In the genomic region with DNA sequence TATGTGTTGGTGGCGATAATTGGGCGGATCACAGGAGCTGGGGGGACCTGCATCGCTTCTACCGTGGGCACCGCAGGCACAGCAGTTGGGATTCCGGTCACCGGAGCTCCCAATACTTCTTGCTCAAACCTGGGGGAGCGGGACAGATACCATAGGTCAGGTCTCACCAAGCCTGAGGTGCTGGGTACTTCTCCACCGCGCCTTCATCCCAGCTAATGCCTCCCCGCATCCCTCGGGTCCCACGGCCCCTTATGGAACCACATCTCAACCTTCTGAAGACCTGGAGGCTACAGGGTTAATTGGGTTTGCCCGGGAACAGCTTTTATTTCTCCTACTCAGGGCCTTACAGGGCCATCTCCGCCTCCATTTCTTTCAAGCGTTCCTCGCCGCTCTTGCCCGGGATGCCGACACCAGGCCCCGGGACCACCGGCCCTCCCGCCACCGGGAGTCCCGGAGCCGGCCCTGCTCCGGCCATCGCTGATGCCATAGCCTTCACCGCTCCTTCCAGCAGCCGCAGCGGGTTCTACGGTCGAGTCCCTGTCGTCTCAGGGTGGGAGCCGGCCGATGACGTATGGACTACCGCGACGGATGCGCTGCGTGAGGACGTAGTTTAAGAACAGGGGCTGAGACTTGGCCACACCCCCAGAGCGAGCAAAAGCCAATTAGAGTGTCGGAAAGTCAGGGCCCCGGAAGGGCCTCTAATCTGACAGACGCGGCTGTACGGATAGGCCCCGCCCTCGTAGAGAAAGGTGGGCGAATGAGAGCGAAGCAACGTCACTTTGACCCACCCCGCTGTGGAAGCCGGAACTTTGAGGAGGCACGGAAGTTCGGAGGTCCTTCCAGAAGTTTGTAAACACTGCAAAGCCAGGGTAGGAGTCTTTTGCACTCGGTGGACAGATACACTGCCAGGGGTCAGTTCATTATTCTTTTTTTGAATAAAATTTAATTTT, we compare ENCODE assay signal across 8 mouse cellular contexts. TPM values are rescaled to one million over a fixed set of nuclear protein-coding genes. Genes with fewer than 3 reads are reported as not detected.
A peak's percentile ranks its signal among the peaks of the same experiment; 100 is the strongest.
DNase-seq lines count a peak whose midpoint lies in the region; ATAC-seq and TF ChIP-seq lines count a peak whose summit lies in the region.

Gene Rbm42, minus strand, starts transcription at position 727 of the 950 bp plus-strand sequence.

- no peaks in the 10 kb centered on the region for H3K27me3 ChIP-seq in CH12.LX (replicated peaks)
- H3K27me3 ChIP-seq in forebrain, embryonic 11.5 days (ENCODE audit: control insufficient read depth, insufficient read depth, low read length) = no peaks in the 10 kb centered on the region
- no peaks in the 10 kb centered on the region for H3K27me3 ChIP-seq in heart, embryonic 16.5 days (ENCODE audit: control insufficient read depth, insufficient read depth, low read length)
- H3K27me3 ChIP-seq in liver, embryonic 15.5 days = no peaks in the 10 kb centered on the region
- no peaks in the 10 kb centered on the region for H3K27me3 ChIP-seq in neural tube, embryonic 12.5 days (replicated peaks)

- H3K9me3 ChIP-seq in CH12.LX (replicated peaks; ENCODE audit: low read length) = no peaks in the 10 kb centered on the region
- no peaks in the 10 kb centered on the region for H3K9me3 ChIP-seq in forebrain, embryonic 11.5 days (ENCODE audit: control insufficient read depth, low read length)
- H3K9me3 ChIP-seq in heart, embryonic 16.5 days (replicated peaks; ENCODE audit: control insufficient read depth, low read length) = no peaks in the 10 kb centered on the region
- H3K9me3 ChIP-seq in liver, embryonic 15.5 days (replicated peaks) = no peaks in the 10 kb centered on the region
- no peaks in the 10 kb centered on the region for H3K9me3 ChIP-seq in neural tube, embryonic 12.5 days

- peaks cover 5 to 35% of the 10 kb centered on the region in 2 experiments for H3K4me1 ChIP-seq in CH12.LX (ENCODE audit: control insufficient read depth in 1 of 2, insufficient read depth in 2 of 2)
- H3K4me1 ChIP-seq in forebrain, embryonic 11.5 days (replicated peaks; ENCODE audit: control insufficient read depth, insufficient read depth, low read length) = peaks cover 3% of the 10 kb centered on the region
- peaks cover 9% of the 10 kb centered on the region for H3K4me1 ChIP-seq in heart, embryonic 16.5 days (ENCODE audit: control insufficient read depth, insufficient read depth, low read length)
- peaks cover 16% of the 10 kb centered on the region for H3K4me1 ChIP-seq in liver, embryonic 15.5 days (replicated peaks)
- peaks cover 13% of the 10 kb centered on the region for H3K4me1 ChIP-seq in neural tube, embryonic 12.5 days

- peak within 1 kb of the TSS; percentile 81 to 95 (median 91) for H3K4me3 ChIP-seq in CH12.LX (replicated peaks in 1 of 3; ENCODE audit: low read depth in 2 of 3, low read length in 2 of 3, poor library complexity in 1 of 3)
- H3K4me3 ChIP-seq in forebrain, embryonic 11.5 days (ENCODE audit: low read depth, low read length) = peak within 1 kb of the TSS; percentile 94
- H3K4me3 ChIP-seq in heart, embryonic 16.5 days (ENCODE audit: low read length) = peak within 1 kb of the TSS; percentile 88
- peak within 1 kb of the TSS; percentile 69 for H3K4me3 ChIP-seq in liver, embryonic 15.5 days (replicated peaks)
- H3K4me3 ChIP-seq in neural tube, embryonic 12.5 days = peak within 1 kb of the TSS; percentile 88

- DNase-seq in CH12.LX (ENCODE audit: extremely low read depth) = peak; percentile 100
- DNase-seq in c-Kit-positive CD71-positive TER-119-negative erythroid progenitor cells, embryonic 14.5 days (ENCODE audit: low read depth) = peak; percentile 99
- DNase-seq in forebrain, embryonic 11.5 days (ENCODE audit: low spot score) = peak; percentile 97
- peak; percentile 98 to 100 for DNase-seq in kidney, postnatal 36 days
- peak; percentile 99 for DNase-seq in telencephalon, adult 2 months (ENCODE audit: low read depth, low spot score)

- H3K36me3 ChIP-seq in CH12.LX (replicated peaks in 1 of 2; ENCODE audit: control insufficient read depth in 1 of 2, insufficient read depth in 1 of 2, low read length in 1 of 2) = peaks cover 53 to 71% of the 10 kb centered on the region in 2 experiments
- peaks cover 7% of the 10 kb centered on the region; the same call in 1 of the 2 replicates for H3K36me3 ChIP-seq in forebrain, embryonic 11.5 days (ENCODE audit: control insufficient read depth, insufficient read depth, low read length)
- peaks cover 34% of the 10 kb centered on the region for H3K36me3 ChIP-seq in heart, embryonic 16.5 days (ENCODE audit: control insufficient read depth, insufficient read depth)
- peaks cover 73% of the 10 kb centered on the region for H3K36me3 ChIP-seq in liver, embryonic 15.5 days (replicated peaks)
- peaks cover 57% of the 10 kb centered on the region for H3K36me3 ChIP-seq in neural tube, embryonic 12.5 days

- H3K79me2 ChIP-seq in CH12.LX (replicated peaks; ENCODE audit: control insufficient read depth, extremely low read depth, insufficient read depth, poor library complexity, severe bottlenecking) = peaks cover 10% of the 10 kb centered on the region

- no peak for TF ChIP-seq CTCF in CH12.LX (conservative IDR thresholded peaks at IDR 0.05 in 1 of 2, IDR thresholded peaks at IDR 0.05 in 1 of 2; ENCODE audit: low read depth in 2 of 2, low read length in 2 of 2)

- ATAC-seq in forebrain, embryonic 11.5 days (replicated peaks; ENCODE audit: low FRiP score) = peak; percentile 99
- peak; percentile 100 for ATAC-seq in heart, embryonic 16.5 days (replicated peaks; ENCODE audit: extremely low read depth, insufficient read depth, low FRiP score)
- peak; percentile 98 for ATAC-seq in liver, embryonic 15.5 days (ENCODE audit: insufficient read depth)
- peak; percentile 99 for ATAC-seq in neural tube, embryonic 12.5 days (ENCODE audit: low FRiP score, low read depth)

- peak within 1 kb of the TSS; percentile 79 for H3K4me2 ChIP-seq in CH12.LX (ENCODE audit: insufficient read depth, low read depth, poor library complexity, severe bottlenecking)
- H3K4me2 ChIP-seq in forebrain, embryonic 11.5 days (ENCODE audit: low read depth, low read length, severe bottlenecking) = peak within 1 kb of the TSS; percentile 89
- peak within 1 kb of the TSS; percentile 94 for H3K4me2 ChIP-seq in heart, embryonic 16.5 days (ENCODE audit: low read depth, low read length)
- peak within 1 kb of the TSS; percentile 82 for H3K4me2 ChIP-seq in liver, embryonic 15.5 days
- peak within 1 kb of the TSS; percentile 98 for H3K4me2 ChIP-seq in neural tube, embryonic 12.5 days (replicated peaks)

- H3K9ac ChIP-seq in CH12.LX (ENCODE audit: insufficient read depth, low read depth) = peak within 1 kb of the TSS; percentile 87
- peak within 1 kb of the TSS; percentile 91 for H3K9ac ChIP-seq in forebrain, embryonic 11.5 days (ENCODE audit: low read length)
- peak within 1 kb of the TSS; percentile 92 for H3K9ac ChIP-seq in heart, embryonic 16.5 days (ENCODE audit: low read length)
- H3K9ac ChIP-seq in liver, embryonic 15.5 days = peak within 1 kb of the TSS; percentile 77
- peak within 1 kb of the TSS; percentile 91 for H3K9ac ChIP-seq in neural tube, embryonic 12.5 days

- peak; percentile 81 for TF ChIP-seq POLR2A in CH12.LX (IDR thresholded peaks at IDR 0.05; ENCODE audit: low read depth, low read length)

- no peak for TF ChIP-seq EP300 in CH12.LX (IDR thresholded peaks at IDR 0.05; ENCODE audit: low read length)

- H3K27ac ChIP-seq in CH12.LX (ENCODE audit: insufficient read depth, low read depth) = no peak within 1 kb of the TSS
- peak within 1 kb of the TSS; percentile 48; the same call in 1 of the 2 replicates for H3K27ac ChIP-seq in forebrain, embryonic 11.5 days (ENCODE audit: low read depth, low read length)
- H3K27ac ChIP-seq in heart, embryonic 16.5 days (ENCODE audit: low read length) = peak within 1 kb of the TSS; percentile 69
- peak within 1 kb of the TSS; percentile 78 for H3K27ac ChIP-seq in liver, embryonic 15.5 days (replicated peaks)
- H3K27ac ChIP-seq in neural tube, embryonic 12.5 days = peak within 1 kb of the TSS; percentile 16; the same call in 1 of the 2 replicates

- no peak for TF ChIP-seq RAD21 in CH12.LX (IDR thresholded peaks at IDR 0.05; ENCODE audit: low read depth, low read length)

- dilution Hi-C loops in CH12.LX (cut with MboI; ENCODE audit: extremely low pct_ligation_motif_present, extremely low pct_unique_long_range_greater_than_20kb, low sequenced_read_pairs) = no loop called here

- in situ Hi-C loops in CH12.LX (cut with MboI; ENCODE audit: low pct_ligation_motif_present, low pct_unique_long_range_greater_than_20kb, low sequenced_read_pairs) = no loop called here

- 2% methylated on average over 59 of the region's 59 CpGs for WGBS in forebrain, embryonic 11.5 days
- WGBS in heart, embryonic 16.5 days = 1% methylated on average over 59 of the region's 59 CpGs
- WGBS in liver, embryonic 15.5 days (ENCODE audit: insufficient replicate concordance) = 1% methylated on average over 59 of the region's 59 CpGs
- 2% methylated on average over 59 of the region's 59 CpGs for WGBS in neural tube, embryonic 12.5 days

TF ChIP-seq in CH12.LX, 34 proteins besides CTCF, POLR2A, EP300 and RAD21 (continues in another document):
- TF ChIP-seq NRF1 (IDR thresholded peaks at IDR 0.05; ENCODE audit: low read depth, low read length) (peak; percentile 57), USF1 (IDR thresholded peaks at IDR 0.05; ENCODE audit: low read depth, low read length) (no peak), SIN3A (IDR thresholded peaks at IDR 0.05; ENCODE audit: low read length) (peak; percentile 97), HCFC1 (IDR thresholded peaks at IDR 0.05; ENCODE audit: low read depth, low read length) (peak; percentile 87), ZNF384 (IDR thresholded peaks at IDR 0.05; ENCODE audit: low read depth, low read length) (no peak), MAX (IDR thresholded peaks at IDR 0.05; ENCODE audit: low read length) (peak; percentile 49; the same call in 1 of the 2 replicates), TBP (conservative IDR thresholded peaks at IDR 0.05; ENCODE audit: low read depth, low read length) (peak; percentile 65; the same call in 1 of the 2 replicates), E2F4 (IDR thresholded peaks at IDR 0.05; ENCODE audit: insufficient replicate concordance, low read depth, low read length) (no peak), MAZ (IDR thresholded peaks at IDR 0.05; ENCODE audit: low read depth, low read length) (no peak; the same call in 1 of the 2 replicates), JUND (conservative IDR thresholded peaks at IDR 0.05; ENCODE audit: low read depth, low read length) (no peak), NELFE (IDR thresholded peaks at IDR 0.05; ENCODE audit: low read depth, low read length) (peak; percentile 64; the same call in 1 of the 2 replicates)

RNA-seq across cellular contexts. Expression of gene Rbm42, which starts in this region (rescaled TPM):
- total RNA-seq in CH12.LX (2012; rRNA removed) (109 and 121 TPM in 2 replicates), CH12.LX (2014; rRNA removed) (65.3 and 67.2 TPM in 2 replicates)
- 104 and 105 TPM in 2 replicates for polyA plus RNA-seq in CH12.LX (2012; ENCODE audit: insufficient read length, low read depth)
- polyA plus RNA-seq in forebrain, embryonic 11.5 days (2014; fragmentation: Nextera tagmentation; extraction: Ambion mirVana) = 131 and 138 TPM in 2 replicates
- polyA plus RNA-seq in heart, embryonic 16.5 days (2015; fragmentation: Nextera tagmentation; extraction: Ambion mirVana) = 84.5 and 85.8 TPM in 2 replicates
- polyA plus RNA-seq in liver, embryonic 15.5 days (2015; fragmentation: Nextera tagmentation; extraction: Ambion mirVana) = 49.4 and 54.0 TPM in 2 replicates
- polyA plus RNA-seq in neural tube, embryonic 12.5 days (2016; fragmentation: Nextera tagmentation; extraction: Ambion mirVana) = 163 and 167 TPM in 2 replicates
